Mouse (Mus musculus) heart, postnatal 0 days (tissue): ENCODE results near the gene Mms22l.

Experiments
- CTCF ChIP-seq: IDR thresholded peaks from 2 replicates; pipeline ENCODE4 v1.5.1; 2016; ENCODE audit warnings: antibody characterized with exemption, control low read depth, low read depth
- EP300 ChIP-seq: IDR thresholded peaks from 2 replicates; pipeline ENCODE4 v1.6.1; 2016; ENCODE audit warnings: antibody characterized with exemption, low read depth

- TF ChIP-seq CTCF, result no peak
- no peak for TF ChIP-seq EP300
These were observed 135.1 kb downstream of the Mms22l start for GRCm38 (mm10) chr4:24631177-24631911.
